Mouse (Mus musculus) liver, adult (tissue): Measurements from ENCODE around the gene Insl3.

ENCODE experiments used
- GATA4 ChIP-seq: IDR thresholded peaks from 2 replicates; pipeline ENCODE4 v1.6.1; 2014; ENCODE audit warnings: mild to moderate bottlenecking, low read length; ENCODE audit not compliant: insufficient replicate concordance

Gene Insl3

DNA sequence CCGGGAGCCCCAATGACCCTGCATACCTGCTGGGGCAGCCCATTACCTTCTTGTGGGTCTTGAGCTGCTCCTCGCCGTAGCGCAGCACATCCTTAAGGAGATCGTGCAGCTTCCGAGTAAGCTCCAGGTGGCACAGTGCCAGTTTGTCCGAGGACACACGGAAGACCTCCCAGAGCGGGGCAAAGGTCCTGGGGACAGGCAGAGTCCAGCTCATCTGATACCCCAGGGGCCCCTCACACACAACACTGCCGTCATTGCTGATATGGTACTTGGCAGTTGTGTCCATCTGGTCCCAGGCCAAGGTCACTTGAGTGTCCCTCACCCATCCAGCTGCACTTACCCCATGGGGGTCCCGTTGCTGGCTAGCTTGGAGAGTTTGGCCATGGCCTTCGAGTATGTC is 28.1 kb downstream of the Insl3 start:
- no peak for TF ChIP-seq GATA4

DNA sequence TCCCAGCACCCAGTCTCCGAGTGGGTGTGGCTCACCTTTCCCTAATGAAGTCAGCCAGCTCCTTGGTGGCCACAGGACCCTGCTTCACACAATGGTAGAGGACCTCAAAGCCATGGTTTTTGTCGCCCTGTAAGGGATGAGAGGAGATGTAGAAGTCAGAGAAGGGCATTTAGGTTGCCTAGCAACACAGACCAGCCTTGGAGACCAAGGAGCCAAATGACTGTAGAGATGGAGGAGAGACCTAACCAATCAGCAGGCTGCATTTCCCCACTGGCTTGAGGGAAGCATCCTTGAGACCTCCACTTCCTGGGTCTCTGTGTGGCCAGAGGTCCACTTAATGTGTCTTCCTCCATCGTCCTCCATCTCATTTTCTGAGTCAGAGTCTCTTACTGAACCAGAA is 29.2 kb downstream of the Insl3 start:
- TF ChIP-seq GATA4: no peak

DNA sequence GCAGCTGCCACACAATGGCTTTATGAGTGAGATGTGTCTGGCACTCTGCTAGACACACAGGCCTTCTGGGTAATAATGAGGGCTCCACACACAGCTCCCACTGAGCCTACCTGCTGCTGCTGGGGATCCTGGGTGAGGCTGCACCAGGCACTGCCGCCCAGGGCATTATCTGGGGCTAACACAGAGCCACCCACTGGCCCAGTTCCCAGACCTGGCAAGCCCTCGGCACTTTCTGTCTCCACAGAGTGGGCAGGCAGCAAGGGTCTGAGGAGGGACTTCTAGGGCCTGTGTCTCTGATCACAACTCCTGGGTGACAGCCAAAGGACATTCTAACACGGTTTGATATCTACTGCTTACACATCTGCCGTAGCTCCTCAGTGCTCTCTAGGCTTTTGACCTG is 30.2 kb downstream of the Insl3 start:
- no peak for TF ChIP-seq GATA4

DNA sequence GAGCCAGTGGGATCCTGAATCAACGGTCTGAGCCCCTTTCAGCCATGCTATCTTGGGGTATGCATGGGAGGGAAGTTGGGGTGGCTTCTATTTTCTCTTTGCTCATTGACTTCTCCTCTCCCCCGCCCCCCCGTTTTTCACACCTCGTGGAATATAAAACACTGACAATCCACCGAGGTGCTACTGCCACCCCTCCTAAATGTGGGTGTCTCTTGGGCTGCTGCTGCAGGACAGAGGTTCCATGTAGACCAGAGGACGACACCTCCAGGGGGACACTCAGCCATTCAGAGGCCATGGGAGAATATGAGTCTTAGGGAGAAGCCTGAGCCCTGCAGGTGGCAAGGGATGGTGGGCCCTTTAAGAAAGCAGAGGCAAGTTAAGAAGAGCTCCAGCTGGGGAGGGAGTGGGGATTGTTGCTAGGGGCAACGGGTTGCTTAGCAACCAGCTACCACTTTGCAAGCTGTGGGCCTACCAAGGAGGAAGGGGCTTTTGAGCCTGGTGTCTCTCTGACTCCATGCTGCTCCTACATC is 31.0 kb downstream of the Insl3 start:
- TF ChIP-seq GATA4: no peak

DNA sequence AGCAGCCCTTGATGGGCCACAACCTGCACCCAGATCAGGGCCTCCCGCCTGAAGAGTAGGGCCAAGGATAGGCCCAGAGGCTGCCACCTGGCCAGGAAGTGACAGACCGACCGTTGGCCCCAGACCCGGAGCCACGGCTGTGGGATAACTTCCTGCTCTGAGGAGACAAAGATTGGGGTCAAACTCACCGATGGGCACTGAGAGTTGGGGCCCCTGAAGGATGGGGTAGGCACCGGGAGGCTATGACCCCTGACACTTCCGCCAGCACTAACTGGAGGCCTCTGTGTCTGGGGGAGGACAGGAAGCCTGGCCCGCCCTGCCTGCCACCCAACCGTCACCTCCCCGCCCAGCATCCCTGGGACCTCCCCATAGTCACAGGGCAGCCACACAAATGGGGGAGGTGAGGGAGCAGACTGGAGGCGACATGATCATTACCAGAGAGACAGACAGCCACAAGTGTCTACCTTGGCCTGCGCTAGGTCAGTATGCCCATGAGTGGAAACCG is 34.1 kb downstream of the Insl3 start:
- TF ChIP-seq GATA4: no peak

DNA sequence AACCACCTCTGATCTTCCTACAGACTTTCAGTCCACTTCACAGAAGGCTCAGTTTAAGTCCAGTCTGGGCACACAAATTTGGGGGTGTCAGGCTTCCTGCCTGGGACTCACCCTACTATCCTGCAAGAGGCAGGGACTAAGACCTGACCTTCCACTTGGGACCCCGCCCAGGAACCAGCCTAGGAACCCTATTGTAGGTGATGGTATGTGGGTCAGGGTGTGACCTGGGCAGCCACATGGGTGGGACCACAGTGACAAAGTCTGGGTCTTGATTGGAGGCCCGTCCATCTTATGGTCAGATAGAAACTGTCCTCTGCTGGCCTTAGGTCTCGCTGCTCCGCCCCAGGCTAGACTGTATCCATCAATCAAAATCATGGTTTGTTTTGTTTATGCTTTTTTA is 35.4 kb downstream of the Insl3 start:
- TF ChIP-seq GATA4: no peak

DNA sequence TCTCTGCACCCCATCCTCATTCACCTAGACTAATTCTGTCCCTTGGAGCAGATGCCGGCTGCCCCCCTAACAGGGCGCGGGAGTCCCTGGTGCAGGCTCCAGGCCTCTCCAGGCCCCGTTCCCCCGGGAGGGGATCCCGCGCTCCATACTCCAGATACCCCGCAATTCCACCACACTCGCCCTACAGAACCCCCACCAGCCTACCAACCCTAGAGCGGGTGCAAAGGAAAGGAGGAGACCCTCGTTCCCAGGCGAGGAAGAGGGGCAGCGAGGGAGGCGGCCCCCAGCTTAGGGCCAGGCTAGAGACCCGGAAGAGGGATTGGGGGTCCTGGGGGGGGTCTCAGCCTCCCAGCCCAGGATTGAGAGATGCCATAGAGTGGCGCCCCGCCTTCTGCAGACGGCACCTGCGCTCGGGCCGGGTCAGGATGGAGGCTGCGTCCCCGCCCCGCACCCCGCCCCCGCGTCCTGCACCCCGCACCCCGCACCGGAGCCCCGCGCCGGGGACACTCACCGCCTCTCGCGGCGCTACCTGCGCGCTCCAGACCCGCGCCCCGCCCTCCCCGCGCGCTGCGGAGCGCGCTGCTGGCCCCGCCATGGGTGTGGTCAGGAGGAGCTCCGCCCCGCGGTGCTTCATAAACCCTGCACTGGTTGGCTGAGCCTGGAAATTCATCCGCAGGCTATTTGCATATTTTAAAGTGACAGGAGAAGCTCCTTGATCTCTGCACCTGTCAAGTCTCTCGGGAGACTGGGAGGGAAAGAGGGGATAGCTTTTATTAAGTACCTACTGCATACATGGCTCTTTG is 36.3 kb downstream of the Insl3 start, which contains the start of gene Fcho1:
TSS of gene Fcho1 (minus strand) at position 595 of the 803 bp plus-strand sequence.
- no peak for TF ChIP-seq GATA4

DNA sequence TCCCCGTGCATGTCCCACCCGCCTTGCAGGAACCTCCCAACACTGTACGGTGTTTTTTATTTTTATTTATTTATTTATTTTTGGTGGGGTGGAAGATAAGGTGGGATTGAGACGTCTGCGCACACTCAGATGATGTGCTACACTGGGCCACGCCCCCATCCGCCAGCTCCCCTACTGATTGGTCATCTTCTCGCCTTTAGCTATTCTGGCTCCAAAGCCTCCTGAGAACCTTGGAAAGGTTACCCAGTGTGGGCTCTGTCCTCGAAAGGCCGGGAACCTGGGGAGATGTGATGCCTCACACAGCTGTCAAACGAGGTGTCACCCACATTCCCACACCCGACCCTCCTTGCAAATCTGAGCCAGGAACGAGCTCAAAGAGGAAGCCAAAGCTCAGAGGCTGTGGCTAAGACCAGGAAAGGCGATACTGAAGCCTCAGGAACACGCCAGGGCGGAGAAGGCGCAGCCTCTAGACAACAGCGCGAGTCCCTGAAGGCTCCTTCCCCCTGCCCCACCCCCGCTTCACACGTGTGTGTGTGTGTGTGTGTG is 39.3 kb downstream of the Insl3 start:
- TF ChIP-seq GATA4: no peak

DNA sequence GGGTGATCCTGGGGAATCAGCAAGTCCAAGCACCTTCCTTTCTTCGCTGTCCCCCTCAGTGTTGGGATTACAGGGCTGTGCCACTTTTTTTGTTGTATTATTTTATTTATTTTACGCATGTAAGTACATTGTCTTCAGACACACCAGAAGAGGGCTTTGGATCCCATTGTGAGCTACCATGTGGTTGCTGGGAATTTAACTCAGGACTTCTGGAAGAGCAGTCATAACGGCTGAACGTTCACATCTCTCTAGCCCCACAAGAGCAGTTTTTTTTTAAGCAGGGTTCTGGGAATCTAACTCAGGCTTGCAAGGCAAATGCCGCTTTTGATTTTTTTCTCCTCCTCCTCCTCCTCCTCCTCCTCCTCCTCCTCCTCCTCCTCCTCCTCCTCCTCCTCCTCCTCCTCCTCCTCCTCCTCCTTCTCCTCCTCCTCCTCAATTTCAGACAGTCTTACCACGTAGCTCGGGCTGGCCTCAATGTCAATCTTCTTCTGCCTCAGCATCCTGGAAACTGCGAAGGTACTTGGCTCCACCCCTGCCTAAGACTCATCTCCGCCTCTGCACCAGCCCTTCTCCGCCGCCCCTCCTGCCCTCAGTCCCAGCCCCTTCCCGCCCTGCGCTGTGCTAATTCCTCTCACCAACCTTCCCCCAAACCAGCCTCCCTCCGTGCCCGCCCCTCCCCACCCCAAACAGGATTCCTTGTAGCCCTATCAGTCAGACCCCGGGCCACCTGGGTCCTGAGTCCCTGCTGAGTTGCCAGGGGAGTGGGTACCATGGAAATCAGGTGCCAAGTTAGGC is 40.0 kb downstream of the Insl3 start:
- no peak for TF ChIP-seq GATA4

DNA sequence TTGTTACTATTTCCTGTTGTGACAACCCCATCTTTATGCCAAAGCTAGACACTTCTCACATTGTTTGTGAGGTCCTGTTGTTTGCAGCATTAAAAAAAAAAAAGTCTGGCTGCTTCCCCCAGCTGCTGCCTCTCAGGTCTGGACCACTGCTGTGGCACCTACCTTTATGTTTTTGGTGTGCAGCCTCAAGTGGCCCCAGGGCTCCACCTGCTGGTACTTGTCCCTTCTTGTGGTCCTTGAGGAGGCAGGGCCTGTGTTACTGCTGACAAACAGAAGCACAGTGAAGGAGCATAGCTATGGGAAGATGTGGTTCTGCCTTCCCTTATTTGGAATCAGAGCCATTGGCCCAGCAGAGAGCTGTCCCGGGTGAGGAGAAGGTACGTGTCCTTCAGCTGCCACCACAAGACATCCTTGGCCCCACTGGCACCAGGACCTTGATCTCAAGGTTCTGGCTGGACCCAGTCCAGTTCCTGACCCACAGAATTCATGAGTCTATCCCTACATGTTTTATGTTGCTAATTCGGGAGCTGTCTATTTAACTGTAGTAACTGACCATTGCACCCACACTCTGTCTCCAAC is 42.7 kb downstream of the Insl3 start:
- no peak for TF ChIP-seq GATA4
